Mouse (Mus musculus) limb, embryonic 10.5 days (tissue): ENCODE measurements around the gene N4bp2l1. TPM values are rescaled to one million over a fixed set of nuclear protein-coding genes. Genes with fewer than 3 reads are reported as not detected.

Source experiments
- DNase-seq: peaks from one replicate; pipeline ENCODE4 v3.0.0-alpha.2; 2017; ENCODE audit warnings: low spot score
- H3K27ac ChIP-seq: fragments of 300-500 bp; sonication (generic); 2 replicates; pipeline ENCODE4 v1.5.1; 2016; ENCODE audit warnings: mild to moderate bottlenecking
- H3K27me3 ChIP-seq: fragments of 300-500 bp; sonication (generic); 2 replicates; pipeline ENCODE4 v1.6.1; 2016; ENCODE audit warnings: low read depth, mild to moderate bottlenecking; ENCODE audit not compliant: poor library complexity, severe bottlenecking
- H3K36me3 ChIP-seq: fragments of 300-500 bp; sonication (generic); 2 replicates; pipeline ENCODE4 v1.6.1; 2016; ENCODE audit warnings: mild to moderate bottlenecking, moderate library complexity
- H3K4me1 ChIP-seq: fragments of 300-500 bp; sonication (generic); 2 replicates; pipeline ENCODE4 v1.6.1; 2016
- H3K4me3 ChIP-seq: fragments of 300-500 bp; sonication (generic); 2 replicates; pipeline ENCODE4 v1.5.1; 2016; ENCODE audit warnings: mild to moderate bottlenecking, moderate library complexity
- H3K9me3 ChIP-seq: fragments of 300-500 bp; sonication (generic); replicated peaks from 2 replicates; pipeline ENCODE4 v1.6.1; 2016; ENCODE audit warnings: mild to moderate bottlenecking
- WGBS: fragments of 180-500 bp; shearing (Covaris S2); methylation state at CpG from one replicate; pipeline ENCODE4 v1.1.7; 2016; 5-methylcytosine and 5-hydroxymethylcytosine counted together
- polyA plus RNA-seq: library from polyadenylated mRNA; unstranded; fragments of >200 nt; fragmentation: Nextera tagmentation; extraction: Ambion mirVana; gene quantifications from 2 replicates; pipeline ENCODE4 v1.2.1, GENCODE M21; 2016

N4bp2l1 gene
- polyA plus RNA-seq, 1 experiment from 2014 or later: 2.7 TPM

DNA sequence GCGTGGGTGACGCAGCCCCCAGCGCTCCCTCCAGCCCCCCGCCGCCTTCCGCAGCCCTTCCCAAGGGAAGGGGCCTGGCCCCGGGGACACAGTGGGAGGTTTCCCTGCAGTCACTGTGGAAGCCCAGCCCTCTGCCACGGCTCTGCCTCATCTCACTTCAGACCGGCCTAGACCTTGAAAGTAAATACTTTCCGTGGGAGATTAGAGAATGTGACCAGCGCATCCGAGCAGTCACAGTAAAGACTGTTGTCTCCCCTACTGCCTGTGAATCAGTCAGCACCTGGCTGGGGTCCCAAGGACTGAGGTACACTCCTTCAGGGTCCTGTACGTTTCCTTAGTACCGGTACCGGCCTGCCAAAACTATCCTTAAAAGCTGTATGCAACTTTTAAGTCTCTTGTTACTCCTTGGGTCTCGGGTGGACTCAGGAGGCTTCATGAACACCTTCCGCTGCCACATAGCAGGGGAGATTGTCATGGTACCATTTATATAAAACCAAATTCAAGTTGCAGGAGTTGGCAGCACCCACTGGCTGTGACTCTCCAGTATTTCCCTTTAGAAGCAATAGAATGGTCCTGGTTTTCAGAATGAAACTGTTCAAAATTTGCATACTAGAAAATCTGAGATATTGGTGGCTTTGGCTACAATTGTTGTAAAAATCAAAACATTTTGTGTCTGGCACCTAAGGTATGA, 2.2 kb downstream of the N4bp2l1 start:
- no peaks in the 10 kb centered on the region for H3K36me3 ChIP-seq
- no peak for DNase-seq
- H3K27ac ChIP-seq: peak overlapping the region; percentile 80
- peaks cover 41% of the 10 kb centered on the region for H3K4me1 ChIP-seq
- WGBS: 7% methylated on average over 17 of the region's 17 CpGs
- H3K4me3 ChIP-seq: peak overlapping the region; percentile 92
- peaks cover 62% of the 10 kb centered on the region for H3K27me3 ChIP-seq
- H3K9me3 ChIP-seq: no peaks in the 10 kb centered on the region

DNA sequence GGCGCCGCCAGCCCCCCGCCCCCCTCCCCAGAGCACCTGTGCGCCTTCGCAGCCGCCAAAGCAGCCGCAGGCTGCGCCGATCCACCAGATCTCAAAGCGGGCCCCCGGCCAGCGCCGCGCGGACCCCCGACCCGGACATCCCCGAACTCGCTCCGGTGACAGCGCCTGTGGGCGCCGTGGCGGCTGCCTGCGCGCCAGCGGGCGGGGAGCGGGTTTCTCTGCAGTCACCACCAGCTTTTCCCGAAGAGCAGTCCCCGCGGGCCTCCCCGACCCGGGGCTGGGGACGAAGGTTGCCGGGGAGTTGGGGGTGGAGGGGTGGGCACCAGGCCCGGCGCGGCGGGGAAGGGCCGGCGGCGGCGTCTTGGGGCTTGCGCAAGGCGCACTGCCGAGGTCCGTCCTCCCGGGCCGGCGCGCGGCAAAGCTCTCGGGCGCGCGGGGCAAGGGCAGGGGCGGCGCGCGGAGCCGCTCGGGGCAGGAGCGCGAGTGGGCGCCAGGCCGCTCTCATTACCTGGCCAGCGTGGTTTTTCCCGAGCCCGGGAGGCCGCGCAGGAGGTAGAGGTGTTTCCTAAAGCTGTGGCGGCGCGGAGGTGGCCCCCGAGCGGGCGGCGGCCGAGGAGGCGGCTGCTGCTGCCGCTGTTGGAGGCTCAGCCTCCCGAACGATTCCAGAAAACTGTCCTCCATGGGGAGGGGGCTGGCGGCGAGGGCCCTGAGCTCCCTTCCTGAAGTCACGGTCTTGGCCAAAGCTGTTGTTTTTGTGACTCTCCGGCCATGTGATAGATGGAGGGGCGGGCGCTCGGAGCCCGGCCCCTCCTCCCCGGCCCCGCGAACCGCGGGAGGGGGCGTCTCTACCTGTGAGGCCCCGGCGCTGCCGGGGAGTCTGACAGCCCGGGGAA, 3.0 kb downstream of the N4bp2l1 start:
- peak; percentile 66 for DNase-seq
- Histone ChIP-seq H3K4me3 (peak overlapping the region; percentile 92), H3K4me1 (peaks cover 34% of the 10 kb centered on the region), H3K36me3 (no peaks in the 10 kb centered on the region), H3K27me3 (peaks cover 62% of the 10 kb centered on the region), H3K9me3 (no peaks in the 10 kb centered on the region), H3K27ac (peak overlapping the region; percentile 80)
- under 1% methylated on average over 102 of the region's 102 CpGs for WGBS

DNA sequence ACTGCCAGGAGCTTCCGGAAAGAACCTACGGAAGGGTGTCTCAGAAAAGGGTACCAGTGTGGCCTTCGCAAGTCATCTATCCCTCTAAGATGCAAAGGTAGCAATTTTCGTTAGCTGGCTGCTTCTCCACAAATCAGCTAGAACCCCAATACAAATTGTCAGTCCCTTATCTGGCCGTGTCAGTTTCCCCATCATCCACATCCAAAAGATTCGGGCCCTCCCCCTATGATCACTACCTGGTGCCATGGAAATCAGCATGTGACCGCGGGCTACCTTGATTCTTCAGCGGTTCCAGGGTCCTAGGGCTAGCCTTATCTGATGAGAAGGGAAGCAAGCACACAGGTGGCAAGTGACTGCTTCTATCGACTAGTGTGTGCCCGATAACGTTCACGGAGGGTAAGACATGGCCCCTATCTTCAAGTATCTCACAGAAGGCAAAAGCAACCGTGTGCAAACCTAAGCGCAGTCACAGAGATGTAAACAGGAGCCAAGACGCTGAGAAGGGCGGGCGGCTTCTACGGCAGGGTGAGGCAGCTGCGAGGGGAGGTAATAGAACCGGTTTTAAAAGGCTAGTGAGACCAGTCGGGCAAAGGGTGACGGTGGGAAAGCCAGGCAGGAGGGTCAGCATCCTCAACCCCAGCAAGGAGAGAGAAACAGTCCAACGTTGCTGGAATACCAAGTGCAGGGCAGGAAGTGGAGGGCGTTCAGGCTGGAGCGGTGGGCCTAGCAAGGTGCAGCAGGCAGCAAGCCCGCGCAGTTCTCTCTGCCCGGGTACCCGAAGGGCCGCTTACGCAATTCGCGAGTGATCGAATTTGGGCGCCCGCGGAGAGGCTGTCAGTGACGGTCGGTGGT, 3.9 kb downstream of the N4bp2l1 start:
- DNase-seq: peak; percentile 61
- 9% methylated on average over 40 of the region's 40 CpGs for WGBS
- peak overlapping the region; percentile 92 for H3K4me3 ChIP-seq
- H3K9me3 ChIP-seq: no peaks in the 10 kb centered on the region
- peaks cover 62% of the 10 kb centered on the region for H3K27me3 ChIP-seq
- peak overlapping the region; percentile 80; the same call in 1 of the 2 replicates for H3K27ac ChIP-seq
- no peaks in the 10 kb centered on the region for H3K36me3 ChIP-seq
- peaks cover 25% of the 10 kb centered on the region for H3K4me1 ChIP-seq

DNA sequence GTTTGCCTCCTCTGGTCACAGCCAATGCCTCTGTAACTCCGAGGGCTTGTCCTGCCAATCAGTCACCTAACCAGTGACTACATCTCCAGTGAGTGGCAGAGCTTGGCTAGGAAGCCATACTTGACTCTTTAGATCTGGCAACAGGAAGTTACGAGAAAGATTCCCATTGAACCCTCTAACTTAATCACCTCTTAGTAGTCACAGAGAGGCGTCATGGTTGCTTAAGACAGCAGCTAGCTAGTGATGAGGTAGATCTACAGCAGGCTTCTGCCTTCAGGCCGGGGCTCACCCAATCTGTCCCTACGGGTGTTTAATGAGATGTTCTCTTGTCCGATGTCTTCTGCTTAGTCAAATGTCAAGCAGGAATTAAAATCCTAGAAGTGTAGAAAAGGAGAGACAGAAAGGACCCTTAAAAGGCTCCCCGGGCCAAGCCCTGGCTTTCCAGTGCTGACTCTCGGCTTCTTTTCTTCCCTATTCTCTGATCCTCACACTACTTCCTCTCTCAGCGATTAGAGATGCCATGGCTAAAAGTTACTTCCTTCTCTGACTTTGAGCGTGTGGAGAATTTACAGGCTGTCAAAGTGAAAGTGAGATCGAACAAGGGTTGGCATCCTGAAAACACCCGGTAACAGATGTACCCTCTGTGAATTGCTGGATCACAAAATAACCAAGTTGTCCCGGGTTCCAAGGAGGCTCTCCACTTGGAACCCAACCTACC, 4.6 kb downstream of the N4bp2l1 start:
- peaks cover 23% of the 10 kb centered on the region for H3K4me1 ChIP-seq
- no peaks in the 10 kb centered on the region for H3K9me3 ChIP-seq
- peaks cover 59% of the 10 kb centered on the region for H3K27me3 ChIP-seq
- H3K36me3 ChIP-seq: no peaks in the 10 kb centered on the region
- 74% methylated on average over 13 of the region's 13 CpGs for WGBS
- no peak overlapping the region for H3K4me3 ChIP-seq
- DNase-seq: no peak
- no peak overlapping the region for H3K27ac ChIP-seq

DNA sequence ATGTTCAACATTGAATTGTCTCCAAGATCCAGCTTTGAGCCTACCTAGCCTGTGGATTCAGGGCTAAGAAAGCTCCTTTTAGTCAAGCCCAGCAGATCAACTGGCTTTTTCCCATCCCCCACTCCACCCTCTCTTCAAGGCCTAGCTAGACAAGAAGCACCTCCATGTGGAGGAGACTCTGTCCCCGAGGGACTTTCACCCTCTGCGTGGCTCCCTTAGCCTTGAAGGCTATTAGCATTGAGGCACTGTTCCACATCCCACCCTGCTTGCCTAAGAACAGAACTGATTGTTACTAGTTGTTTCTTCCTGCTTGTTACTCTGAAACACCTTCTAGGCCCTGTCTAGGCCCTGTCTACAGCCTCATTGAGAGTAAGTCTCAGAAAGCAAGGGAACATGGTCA, 7.0 kb downstream of the N4bp2l1 start:
- H3K27ac ChIP-seq: no peak overlapping the region
- peaks cover 22% of the 10 kb centered on the region for H3K4me1 ChIP-seq
- no peak for DNase-seq
- H3K27me3 ChIP-seq: peaks cover 35% of the 10 kb centered on the region
- no peaks in the 10 kb centered on the region for H3K36me3 ChIP-seq
- H3K9me3 ChIP-seq: no peaks in the 10 kb centered on the region
- WGBS: 83% methylated on average over 2 of the region's 2 CpGs
- no peak overlapping the region for H3K4me3 ChIP-seq

DNA sequence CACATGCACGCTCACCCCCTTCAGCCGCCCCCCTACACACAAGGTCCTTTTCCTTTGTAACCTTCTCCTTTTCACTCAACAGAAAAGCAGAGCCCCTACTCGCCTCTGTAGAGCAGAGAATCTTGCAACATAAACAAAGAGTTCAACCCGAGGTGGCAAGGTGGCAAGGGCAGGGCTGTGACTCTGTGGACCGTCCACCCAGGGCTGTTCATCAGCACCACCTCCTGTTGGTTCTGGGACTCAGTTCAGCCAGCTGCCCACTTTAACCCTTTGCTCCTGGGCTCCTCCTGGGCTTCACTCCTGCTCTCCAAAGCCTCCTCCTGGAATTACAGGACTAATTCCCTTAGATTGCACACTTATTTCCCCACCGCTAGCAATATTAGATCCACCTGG, 12.7 kb downstream of the N4bp2l1 start:
- no peak overlapping the region for H3K4me3 ChIP-seq
- H3K36me3 ChIP-seq: no peaks in the 10 kb centered on the region
- H3K27me3 ChIP-seq: no peaks in the 10 kb centered on the region
- H3K4me1 ChIP-seq: peaks cover 3% of the 10 kb centered on the region; the same call in 1 of the 2 replicates
- no peak overlapping the region for H3K27ac ChIP-seq
- no peaks in the 10 kb centered on the region for H3K9me3 ChIP-seq
- DNase-seq: no peak
- 48% methylated on average over 6 of the region's 6 CpGs for WGBS

DNA sequence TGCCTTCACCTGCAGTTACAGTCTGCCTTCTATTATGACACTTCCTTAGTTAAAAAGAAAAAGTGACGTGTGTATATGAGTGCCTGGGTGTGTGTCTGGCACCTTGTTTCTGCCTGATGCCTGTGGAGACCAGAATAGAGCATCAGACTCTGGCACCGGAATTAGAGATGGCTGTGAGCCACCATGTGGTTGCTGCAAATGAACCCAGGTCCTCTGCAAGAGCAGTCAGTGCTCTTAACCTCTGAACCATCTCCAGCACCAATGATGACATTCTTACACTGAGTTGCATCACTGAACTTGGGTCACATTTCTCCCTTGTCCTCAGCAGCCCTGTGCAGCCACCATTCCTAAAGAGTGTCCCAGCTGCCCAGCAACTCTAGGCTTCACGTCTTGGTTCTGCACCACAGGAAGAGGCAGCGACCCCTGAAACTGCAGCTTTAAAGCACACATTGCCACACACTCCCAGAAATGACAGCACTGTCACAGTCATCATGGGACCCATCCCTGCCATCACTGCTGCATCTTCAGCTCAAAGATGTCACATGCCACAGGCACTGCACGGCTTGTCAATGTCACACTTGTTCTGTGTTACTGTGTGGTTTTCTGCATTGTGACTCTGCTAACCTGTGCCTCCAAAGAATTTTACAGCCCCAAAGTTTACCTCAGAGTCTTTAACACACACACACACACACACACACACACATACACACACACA, 13.2 kb downstream of the N4bp2l1 start:
- Histone ChIP-seq H3K27me3 (no peaks in the 10 kb centered on the region), H3K27ac (no peak overlapping the region), H3K4me1 (peaks cover 6% of the 10 kb centered on the region; the same call in 1 of the 2 replicates), H3K9me3 (no peaks in the 10 kb centered on the region), H3K4me3 (no peak overlapping the region), H3K36me3 (no peaks in the 10 kb centered on the region)
- DNase-seq: no peak
- 84% methylated on average over 5 of the region's 5 CpGs for WGBS

DNA sequence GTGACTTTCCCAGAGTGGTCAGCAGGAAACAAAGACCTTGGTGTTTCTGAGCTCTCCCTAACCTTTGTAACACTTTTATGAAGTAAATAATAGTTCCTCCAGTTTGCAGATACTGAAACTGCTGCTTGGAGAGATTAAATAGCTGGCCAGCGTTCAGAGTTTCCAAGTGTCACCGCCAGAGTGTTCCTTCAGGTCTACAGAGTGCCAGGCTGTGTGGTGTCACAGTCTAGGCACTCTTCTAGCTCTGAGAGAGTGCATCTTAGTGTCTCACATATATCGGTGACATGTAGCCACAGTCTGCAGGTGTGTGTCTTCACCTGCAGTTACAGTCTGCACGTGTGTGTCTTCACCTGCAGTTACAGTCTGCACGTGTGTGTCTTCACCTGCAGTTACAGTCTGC, 13.8 kb downstream of the N4bp2l1 start:
- Histone ChIP-seq H3K27ac (no peak overlapping the region), H3K9me3 (no peaks in the 10 kb centered on the region), H3K4me3 (no peak overlapping the region), H3K27me3 (no peaks in the 10 kb centered on the region), H3K36me3 (no peaks in the 10 kb centered on the region), H3K4me1 (peaks cover 7% of the 10 kb centered on the region; the same call in 1 of the 2 replicates)
- no peak for DNase-seq
- 90% methylated on average over 5 of the region's 5 CpGs for WGBS

DNA sequence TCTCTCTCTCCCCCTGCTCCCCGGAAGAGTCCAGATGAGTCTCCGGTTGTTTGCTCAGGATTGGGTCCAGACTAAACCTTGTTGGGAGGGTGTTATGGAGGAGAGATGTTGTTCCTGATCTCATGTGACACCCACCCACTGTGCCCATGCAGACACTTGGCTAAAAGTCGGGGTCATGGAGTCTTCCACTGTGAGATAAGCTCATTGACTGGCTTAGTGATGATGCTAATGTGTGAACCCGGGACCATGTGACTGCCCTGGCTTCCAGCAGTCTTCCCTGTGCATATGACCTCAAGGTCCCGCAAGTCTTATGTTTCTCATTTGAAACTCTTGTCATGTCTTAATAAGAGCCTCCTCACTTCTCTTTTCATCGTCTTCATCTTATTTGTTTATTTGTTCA, 15.8 kb downstream of the N4bp2l1 start:
- Histone ChIP-seq H3K27me3 (no peaks in the 10 kb centered on the region), H3K4me3 (no peak overlapping the region), H3K4me1 (peaks cover 7% of the 10 kb centered on the region; the same call in 1 of the 2 replicates), H3K36me3 (no peaks in the 10 kb centered on the region), H3K27ac (no peak overlapping the region), H3K9me3 (no peaks in the 10 kb centered on the region)
- WGBS: 86% methylated on average over 6 of the region's 6 CpGs
- DNase-seq: no peak

DNA sequence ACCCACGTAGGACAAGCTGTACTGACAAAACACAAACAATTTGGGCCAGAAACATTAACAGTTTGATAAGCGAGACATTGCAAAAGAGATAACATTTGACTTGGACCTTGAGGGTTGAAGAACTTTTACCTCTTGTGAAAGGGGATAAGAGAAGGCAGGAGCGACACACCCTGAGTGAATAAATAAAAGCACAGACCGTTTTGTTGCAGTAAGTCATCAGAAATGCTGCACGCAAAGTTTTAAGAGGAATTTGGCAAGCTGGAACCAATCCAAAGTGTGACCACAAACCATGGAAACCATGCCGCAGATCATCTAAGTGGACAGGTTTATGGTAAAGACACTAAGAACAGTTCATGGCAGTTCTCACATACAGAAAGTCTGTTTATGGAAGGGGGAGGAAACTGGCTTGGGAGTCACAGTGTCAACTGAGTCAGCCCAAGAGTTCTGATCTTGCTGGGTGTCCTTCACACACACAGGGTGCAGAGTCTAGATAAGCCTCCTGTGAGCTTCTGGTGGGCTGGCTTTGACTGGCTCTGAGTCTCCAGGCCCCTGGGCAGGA, 18.3 kb downstream of the N4bp2l1 start:
- Histone ChIP-seq H3K36me3 (no peaks in the 10 kb centered on the region), H3K4me3 (no peak overlapping the region), H3K9me3 (no peaks in the 10 kb centered on the region), H3K27ac (no peak overlapping the region), H3K27me3 (no peaks in the 10 kb centered on the region), H3K4me1 (peaks cover 5% of the 10 kb centered on the region; the same call in 1 of the 2 replicates)
- DNase-seq: no peak
- WGBS: 88% methylated on average over 6 of the region's 6 CpGs

DNA sequence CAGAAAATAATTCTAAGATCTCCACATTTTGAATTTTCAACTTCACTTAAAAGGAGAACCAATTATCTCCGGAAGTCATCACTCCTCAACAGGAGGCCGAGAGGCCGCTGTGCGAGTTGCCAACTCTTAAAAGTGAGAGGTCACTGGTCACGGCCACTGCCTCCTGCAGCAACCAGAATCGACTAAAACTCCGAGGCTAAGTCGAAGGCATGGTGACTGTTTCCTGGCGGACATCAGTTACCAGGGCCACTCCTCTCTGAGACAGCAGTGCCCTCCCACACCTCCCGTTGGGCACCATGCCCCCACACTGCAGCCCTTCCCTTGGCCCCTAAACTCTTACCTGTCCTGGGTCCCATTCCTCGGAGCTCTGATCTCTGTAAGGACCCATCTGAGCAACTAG, 20.2 kb downstream of the N4bp2l1 start:
- DNase-seq: no peak
- no peaks in the 10 kb centered on the region for H3K27me3 ChIP-seq
- WGBS: 85% methylated on average over 11 of the region's 11 CpGs
- H3K27ac ChIP-seq: no peak overlapping the region
- H3K9me3 ChIP-seq: no peaks in the 10 kb centered on the region
- H3K36me3 ChIP-seq: peaks cover 14% of the 10 kb centered on the region
- H3K4me3 ChIP-seq: no peak overlapping the region
- peaks cover 5% of the 10 kb centered on the region; the same call in 1 of the 2 replicates for H3K4me1 ChIP-seq
